Comparison of ENCODE assay signal across 24 mouse cellular contexts in genomic region chr14:111400809-111401208, GRCm38 (mm10).
DNase-seq lines count a peak whose midpoint lies in the region; ATAC-seq and TF ChIP-seq lines count a peak whose summit lies in the region.
"Had no signal": no experiment of that assay in that cellular context is flagged by ENCODE, and none has a peak within 500 bp of the region (broad histone marks: within the 10 kb centered on the region; RNA-seq: fewer than 3 reads in every experiment).

No protein-coding gene starts in this region.

- no peak overlapping the region for H3K4me3 ChIP-seq in forebrain, postnatal 0 days (ENCODE audit: low read depth, low read length)
- no peak overlapping the region for H3K4me3 ChIP-seq in forebrain, embryonic 11.5 days (ENCODE audit: low read depth, low read length)
- no peak overlapping the region for H3K4me3 ChIP-seq in midbrain, embryonic 14.5 days (replicated peaks; ENCODE audit: low read depth, low read length)
- H3K4me3 ChIP-seq in midbrain, embryonic 15.5 days, result no peak overlapping the region
- no peak overlapping the region for H3K4me3 ChIP-seq in embryonic facial prominence, embryonic 14.5 days (ENCODE audit: low read depth, low read length)
- H3K4me3 ChIP-seq: gastrocnemius, adult 2 months; heart, embryonic 15.5 days; kidney, embryonic 15.5 days; limb, embryonic 15.5 days; lung, embryonic 15.5 days; neural tube, embryonic 15.5 days had no signal

- H3K9me3 ChIP-seq in forebrain, postnatal 0 days (ENCODE audit: low read length), result no peaks in the 10 kb centered on the region
- H3K9me3 ChIP-seq in forebrain, embryonic 11.5 days (ENCODE audit: control insufficient read depth, low read length), result no peaks in the 10 kb centered on the region
- no peaks in the 10 kb centered on the region for H3K9me3 ChIP-seq in midbrain, embryonic 14.5 days (ENCODE audit: control insufficient read depth, low read length)
- H3K9me3 ChIP-seq in midbrain, embryonic 15.5 days, result no peaks in the 10 kb centered on the region
- no peaks in the 10 kb centered on the region for H3K9me3 ChIP-seq in embryonic facial prominence, embryonic 14.5 days (ENCODE audit: control insufficient read depth, low read length)
- H3K9me3 ChIP-seq: heart, embryonic 15.5 days; kidney, embryonic 15.5 days; limb, embryonic 15.5 days; lung, embryonic 15.5 days; neural tube, embryonic 15.5 days had no signal

- peak; percentile 47 to 71 for DNase-seq in cerebellum, postnatal 10 days
- DNase-seq in cerebellum, adult 8-10 months, result no peak
- peak; percentile 5 for DNase-seq in forebrain, postnatal 0 days
- DNase-seq in forebrain, embryonic 11.5 days (ENCODE audit: low spot score), result no peak
- peak; percentile 25 for DNase-seq in midbrain, embryonic 14.5 days
- DNase-seq in embryonic facial prominence, embryonic 14.5 days (ENCODE audit: low spot score), result peak; percentile 44
- no peak for DNase-seq in right cerebral cortex, adult 2 months (ENCODE audit: low spot score in 2 of 2)
- DNase-seq: adrenal gland, postnatal 14 days; cerebellum, adult 11 months; gastrocnemius, adult 2 months; heart, postnatal 36 days; kidney, adult 11 months; kidney, postnatal 36 days; layer of hippocampus, adult 9-11 months; lung, postnatal 4 days; right cerebral cortex, postnatal 25 days; spleen, adult 18-20 months had no signal

- no peak for TF ChIP-seq CTCF in forebrain, postnatal 0 days (IDR thresholded peaks at IDR 0.05; ENCODE audit: low read depth)

- no peaks in the 10 kb centered on the region for H3K36me3 ChIP-seq in forebrain, postnatal 0 days (ENCODE audit: insufficient read depth)
- H3K36me3 ChIP-seq in forebrain, embryonic 11.5 days (ENCODE audit: control insufficient read depth, insufficient read depth, low read length), result no peaks in the 10 kb centered on the region
- no peaks in the 10 kb centered on the region for H3K36me3 ChIP-seq in midbrain, embryonic 14.5 days (ENCODE audit: control insufficient read depth, insufficient read depth, low read length)
- H3K36me3 ChIP-seq in midbrain, embryonic 15.5 days (replicated peaks), result no peaks in the 10 kb centered on the region
- H3K36me3 ChIP-seq in embryonic facial prominence, embryonic 14.5 days (ENCODE audit: control insufficient read depth, insufficient read depth, low read length), result no peaks in the 10 kb centered on the region
- H3K36me3 ChIP-seq: heart, embryonic 15.5 days; kidney, embryonic 15.5 days; limb, embryonic 15.5 days; lung, embryonic 15.5 days; neural tube, embryonic 15.5 days had no signal

- peaks cover 4% of the 10 kb centered on the region; the same call in 1 of the 2 replicates for H3K4me1 ChIP-seq in forebrain, postnatal 0 days (ENCODE audit: insufficient read depth)
- H3K4me1 ChIP-seq in forebrain, embryonic 11.5 days (replicated peaks; ENCODE audit: control insufficient read depth, insufficient read depth, low read length), result no peaks in the 10 kb centered on the region
- H3K4me1 ChIP-seq in midbrain, embryonic 14.5 days (ENCODE audit: control insufficient read depth, insufficient read depth, low read length), result no peaks in the 10 kb centered on the region
- no peaks in the 10 kb centered on the region for H3K4me1 ChIP-seq in midbrain, embryonic 15.5 days
- no peaks in the 10 kb centered on the region for H3K4me1 ChIP-seq in embryonic facial prominence, embryonic 14.5 days (ENCODE audit: control insufficient read depth, insufficient read depth, low read length)
- H3K4me1 ChIP-seq: heart, embryonic 15.5 days; kidney, embryonic 15.5 days; limb, embryonic 15.5 days; lung, embryonic 15.5 days; neural tube, embryonic 15.5 days had no signal

- no peak overlapping the region for H3K9ac ChIP-seq in forebrain, postnatal 0 days
- H3K9ac ChIP-seq in forebrain, embryonic 11.5 days (ENCODE audit: low read length), result no peak overlapping the region
- no peak overlapping the region for H3K9ac ChIP-seq in midbrain, embryonic 14.5 days (replicated peaks; ENCODE audit: low read length)
- H3K9ac ChIP-seq in midbrain, embryonic 15.5 days, result no peak overlapping the region
- H3K9ac ChIP-seq in embryonic facial prominence, embryonic 14.5 days (ENCODE audit: low read depth, low read length), result no peak overlapping the region
- H3K9ac ChIP-seq: heart, embryonic 15.5 days; kidney, embryonic 15.5 days; limb, embryonic 15.5 days; liver, embryonic 14.5 days; lung, embryonic 15.5 days; neural tube, embryonic 15.5 days had no signal

- 34% methylated on average over 3 of the region's 3 CpGs for WGBS in forebrain, postnatal 0 days
- 80% methylated on average over 3 of the region's 3 CpGs for WGBS in forebrain, embryonic 11.5 days
- WGBS in midbrain, embryonic 14.5 days, result 70% methylated on average over 3 of the region's 3 CpGs
- 65% methylated on average over 3 of the region's 3 CpGs for WGBS in midbrain, embryonic 15.5 days
- WGBS in embryonic facial prominence, embryonic 14.5 days, result 38% methylated on average over 3 of the region's 3 CpGs

- H3K27me3 ChIP-seq in forebrain, postnatal 0 days (ENCODE audit: insufficient read depth, low read length), result no peaks in the 10 kb centered on the region
- no peaks in the 10 kb centered on the region for H3K27me3 ChIP-seq in forebrain, embryonic 11.5 days (ENCODE audit: control insufficient read depth, insufficient read depth, low read length)
- H3K27me3 ChIP-seq in midbrain, embryonic 14.5 days (ENCODE audit: control insufficient read depth, insufficient read depth, low read length), result no peaks in the 10 kb centered on the region
- H3K27me3 ChIP-seq in midbrain, embryonic 15.5 days (replicated peaks), result no peaks in the 10 kb centered on the region
- H3K27me3 ChIP-seq in embryonic facial prominence, embryonic 14.5 days (replicated peaks; ENCODE audit: control insufficient read depth, insufficient read depth, low read length), result no peaks in the 10 kb centered on the region
- H3K27me3 ChIP-seq: heart, embryonic 15.5 days; kidney, embryonic 15.5 days; limb, embryonic 15.5 days; lung, embryonic 15.5 days; neural tube, embryonic 15.5 days had no signal

- H3K4me2 ChIP-seq in forebrain, postnatal 0 days (ENCODE audit: low read depth), result no peak overlapping the region
- H3K4me2 ChIP-seq in forebrain, embryonic 11.5 days (ENCODE audit: low read depth, low read length, severe bottlenecking), result no peak overlapping the region
- H3K4me2 ChIP-seq in midbrain, embryonic 14.5 days (ENCODE audit: low read length), result no peak overlapping the region
- no peak overlapping the region for H3K4me2 ChIP-seq in midbrain, embryonic 15.5 days
- no peak overlapping the region for H3K4me2 ChIP-seq in embryonic facial prominence, embryonic 14.5 days (ENCODE audit: low read depth, low read length)
- H3K4me2 ChIP-seq: heart, embryonic 15.5 days; kidney, embryonic 15.5 days; limb, embryonic 15.5 days; lung, embryonic 15.5 days; neural tube, embryonic 15.5 days had no signal

- ATAC-seq in forebrain, postnatal 0 days, result no peak
- ATAC-seq in forebrain, embryonic 11.5 days (replicated peaks; ENCODE audit: low FRiP score), result no peak
- ATAC-seq in midbrain, embryonic 14.5 days (ENCODE audit: low FRiP score, low TSS enrichment), result no peak
- ATAC-seq in midbrain, embryonic 15.5 days (replicated peaks), result no peak
- ATAC-seq in embryonic facial prominence, embryonic 14.5 days (ENCODE audit: low read depth), result no peak

- no peak overlapping the region for H3K27ac ChIP-seq in forebrain, postnatal 0 days (ENCODE audit: low read depth, low read length)
- H3K27ac ChIP-seq in forebrain, embryonic 11.5 days (ENCODE audit: low read depth, low read length), result no peak overlapping the region
- H3K27ac ChIP-seq in midbrain, embryonic 14.5 days (replicated peaks; ENCODE audit: low read depth, low read length), result no peak overlapping the region
- no peak overlapping the region for H3K27ac ChIP-seq in midbrain, embryonic 15.5 days
- no peak overlapping the region for H3K27ac ChIP-seq in embryonic facial prominence, embryonic 14.5 days (replicated peaks; ENCODE audit: low read depth, low read length)
- H3K27ac ChIP-seq: gastrocnemius, adult 2 months; heart, embryonic 15.5 days; kidney, embryonic 15.5 days; limb, embryonic 15.5 days; liver, embryonic 14.5 days; lung, embryonic 15.5 days; neural tube, embryonic 15.5 days had no signal

Comparison
In these comparisons a context has a peak if more than half of its experiments do, and no peak if none do; other contexts are left out.
1. DNase-seq: peak in cerebellum, postnatal 10 days (2 of 2), forebrain, postnatal 0 days (single experiment), midbrain, embryonic 14.5 days (single experiment) and embryonic facial prominence, embryonic 14.5 days (single experiment); none in cerebellum, adult 8-10 months (single experiment), forebrain, embryonic 11.5 days (single experiment) and right cerebral cortex, adult 2 months (0 of 2).